Mouse (Mus musculus) naive thymus-derived CD4-positive, alpha-beta T cell, adult 2 months (primary cell): ENCODE measurements around the gene Slc35a1.

Source experiments
- DNase-seq: peaks from one replicate; pipeline ENCODE4 v3.0.0-alpha.2; 2011; ENCODE audit warnings: low read depth

Slc35a1 gene

GRCm38 (mm10) chr4:34653179-34653578, 34.1 kb downstream of the Slc35a1 start:
- DNase-seq, result no peak

GRCm38 (mm10) chr4:34644779-34645178, 42.5 kb downstream of the Slc35a1 start:
- no peak for DNase-seq

- no peak for DNase-seq
Measured at GRCm38 (mm10) chr4:34640731-34641130, 46.5 kb downstream of the Slc35a1 start.

DNA sequence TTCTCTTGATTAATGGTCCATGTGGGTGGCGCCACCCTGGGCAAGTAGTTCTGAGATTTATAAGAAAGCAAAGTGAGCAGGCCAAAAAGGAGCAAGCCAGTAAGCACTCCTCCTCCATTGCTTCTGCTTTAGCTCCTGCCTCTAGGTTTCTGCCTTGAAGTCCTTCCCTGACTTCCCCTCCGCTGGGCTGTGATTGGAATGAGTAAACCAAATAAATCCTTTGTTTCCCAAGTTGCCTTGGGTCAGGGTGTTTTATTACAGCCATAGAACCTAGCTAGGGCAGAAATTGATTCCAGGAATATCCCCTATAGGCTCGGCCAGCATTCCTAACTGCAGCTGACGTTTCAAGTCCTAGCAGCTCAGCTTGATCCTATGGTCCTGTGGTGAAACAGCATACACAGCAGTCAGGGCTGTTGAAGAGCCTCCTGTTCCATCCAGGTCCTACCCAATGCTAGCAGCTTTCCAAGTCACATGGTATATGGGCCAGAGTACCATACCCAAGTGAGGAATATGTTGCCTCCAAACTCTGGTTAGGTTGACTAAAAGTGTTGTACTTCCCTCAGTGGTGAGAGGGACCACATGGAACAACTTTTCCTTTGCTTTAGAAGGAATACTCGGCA, 47.4 kb downstream of the Slc35a1 start:
- DNase-seq, result no peak

DNA sequence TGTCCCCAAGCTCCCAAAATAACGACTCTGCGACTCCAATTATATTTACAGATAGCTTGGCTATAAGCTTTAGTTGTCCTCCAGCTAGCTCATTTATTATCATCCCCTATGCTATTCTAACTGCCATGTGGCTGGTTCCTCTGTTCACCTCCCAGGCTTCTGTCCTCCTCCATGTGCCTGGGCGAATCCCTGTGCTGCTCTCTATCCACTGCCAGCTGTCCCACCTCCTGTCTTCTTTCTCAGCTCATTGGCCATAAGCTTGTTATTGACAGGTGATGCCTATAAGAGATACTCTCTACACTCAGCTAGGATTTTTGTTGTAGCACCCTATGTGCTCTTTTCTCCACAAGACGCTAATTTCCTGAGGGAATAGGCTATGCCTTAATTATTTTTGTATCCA, 49.4 kb downstream of the Slc35a1 start:
- no peak for DNase-seq

DNA sequence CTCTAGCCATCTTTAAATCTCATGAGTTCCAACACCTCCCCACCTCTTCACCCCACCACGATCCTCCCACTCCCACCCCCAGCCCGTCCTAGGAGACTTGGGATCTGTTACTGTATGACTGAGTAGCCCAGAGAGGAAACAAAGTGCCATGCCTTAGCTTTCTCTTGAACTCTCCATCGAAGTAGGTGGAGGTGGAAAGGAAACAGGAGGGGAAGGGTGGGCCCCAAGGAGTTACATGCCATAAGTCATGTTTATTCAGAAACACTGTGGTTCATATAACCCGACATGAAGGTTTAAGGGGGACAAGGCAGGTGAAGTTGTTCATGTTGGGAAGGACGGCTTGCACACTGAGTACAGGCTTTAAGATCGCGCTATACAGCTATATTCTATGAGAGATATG, 49.9 kb downstream of the Slc35a1 start:
- DNase-seq, result no peak

- DNase-seq, result no peak
Measured at GRCm38 (mm10) chr4:34636036-34636435, 51.2 kb downstream of the Slc35a1 start.

GRCm38 (mm10) chr4:34634129-34634528, 53.1 kb downstream of the Slc35a1 start:
- no peak for DNase-seq

DNA sequence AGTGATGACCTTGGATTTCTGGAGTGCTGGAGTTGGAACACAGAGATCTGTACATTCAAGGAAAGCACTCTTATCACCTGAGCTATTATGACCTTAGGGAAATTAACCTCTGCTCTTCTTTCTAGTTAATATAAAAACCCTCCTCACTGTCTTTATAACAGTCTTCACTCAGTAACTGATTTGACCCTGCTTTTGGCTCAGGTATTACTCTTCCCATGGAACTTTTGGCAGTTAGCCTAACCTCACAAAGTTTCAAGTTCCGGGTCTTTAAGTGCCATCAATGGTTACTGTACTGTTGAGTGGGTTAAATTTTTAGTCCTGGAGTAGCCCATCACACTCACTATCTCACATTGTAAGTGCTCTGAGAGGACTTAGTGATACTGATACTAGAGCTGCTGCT, 57.3 kb downstream of the Slc35a1 start:
- no peak for DNase-seq

DNA sequence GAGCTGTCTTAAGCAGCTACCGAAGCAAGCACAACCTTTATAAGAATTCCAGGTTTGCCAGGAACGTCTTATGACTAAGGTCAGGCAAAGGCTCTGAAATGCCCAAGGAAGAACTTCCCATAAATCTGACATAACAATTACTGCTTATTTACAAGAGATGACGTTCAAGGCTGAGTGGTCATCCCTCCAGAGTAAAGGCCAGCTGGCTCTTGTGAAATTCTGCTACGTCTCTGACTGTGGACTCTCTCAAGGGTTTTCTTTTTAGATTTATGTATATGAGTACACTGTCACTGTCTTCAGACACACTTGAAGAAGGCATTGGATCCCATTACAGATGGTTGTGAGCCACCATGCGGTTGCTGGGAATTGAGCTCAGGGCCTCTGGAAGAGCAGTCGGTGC, 60.8 kb downstream of the Slc35a1 start:
- no peak for DNase-seq

- no peak for DNase-seq
Measured at GRCm38 (mm10) chr4:34625556-34625955, 61.7 kb downstream of the Slc35a1 start.

GRCm38 (mm10) chr4:34616146-34616545, 71.1 kb downstream of the Slc35a1 start:
- DNase-seq, result no peak

GRCm38 (mm10) chr4:34615303-34615702, 71.9 kb downstream of the Slc35a1 start:
- DNase-seq, result peak; percentile 46

GRCm38 (mm10) chr4:34614630-34615094, 72.6 kb downstream of the Slc35a1 start, which contains the start of the genes Orc3 and Rars2:
TSS of gene Orc3 (minus strand) at chr4:34614944.
TSS of gene Rars2 (plus strand) at chr4:34614957.
- peak; percentile 94 for DNase-seq

DNA sequence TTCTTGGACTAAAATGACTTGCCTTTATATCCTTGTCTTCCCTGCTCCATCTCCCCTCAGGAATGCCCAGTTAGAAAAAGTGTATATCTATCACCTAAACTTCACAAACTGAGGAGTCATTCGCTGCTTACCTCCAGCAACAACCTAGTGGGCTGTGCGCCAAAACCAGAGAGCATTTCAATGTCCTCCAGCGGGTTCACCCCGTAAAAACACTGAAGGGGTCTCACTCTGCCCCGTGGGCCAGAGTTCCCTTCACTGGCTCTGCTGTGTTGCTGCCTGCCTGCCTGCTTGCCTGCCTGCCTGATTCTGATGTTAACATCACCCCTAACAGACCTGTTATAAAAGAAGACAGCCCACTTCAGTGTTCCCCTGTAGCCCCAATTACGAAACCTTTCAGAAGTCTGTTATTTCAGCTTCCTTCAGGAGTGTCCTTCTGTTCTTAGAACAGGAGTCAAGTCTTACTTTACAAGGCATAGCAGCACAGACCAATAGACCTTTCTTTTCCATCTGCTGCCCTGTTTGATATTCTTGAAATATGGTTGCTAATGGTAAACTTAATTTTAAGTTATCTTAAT, 73.6 kb downstream of the Slc35a1 start:
- DNase-seq, result no peak
